Mouse (Mus musculus): Measurements from ENCODE around the gene Wdr74.

GRCm38 (mm10) chr19:8747368-8747767, 11.7 kb downstream of the Wdr74 start:
- TF ChIP-seq CTCF (IDR thresholded peaks at IDR 0.05; ENCODE audit: control insufficient read depth, insufficient read depth, insufficient replicate concordance, low read depth, low read length) (no peak), POLR2A (IDR thresholded peaks at IDR 0.05; ENCODE audit: control insufficient read depth, low read depth, low read length) (no peak)
